ENCODE assay signal across 30 mouse cellular contexts in genomic region chr13:19113034-19113922, GRCm38 (mm10).
DNase-seq lines count a peak whose midpoint lies in the region; ATAC-seq and TF ChIP-seq lines count a peak whose summit lies in the region.
"Had no signal": no experiment of that assay in that cellular context is flagged by ENCODE, and none has a peak within 500 bp of the region (broad histone marks: within the 10 kb centered on the region; RNA-seq: fewer than 3 reads in every experiment).

No protein-coding gene starts in this region.

- no peak overlapping the region for H3K9ac ChIP-seq in liver, embryonic 12.5 days
- H3K9ac ChIP-seq in liver, postnatal 0 days (replicated peaks), result no peak overlapping the region
- H3K9ac ChIP-seq: embryonic facial prominence, embryonic 13.5 days; forebrain, embryonic 13.5 days; heart, embryonic 15.5 days; limb, embryonic 12.5 days had no signal

- peak overlapping the region; percentile 11; the same call in 1 of the 2 replicates for H3K27ac ChIP-seq in liver, embryonic 12.5 days
- H3K27ac ChIP-seq in liver, postnatal 0 days (ENCODE audit: low read depth), result no peak overlapping the region
- H3K27ac ChIP-seq: embryonic facial prominence, embryonic 13.5 days; forebrain, embryonic 13.5 days; heart, embryonic 15.5 days; hindbrain, postnatal 0 days; left cerebral cortex, adult 2 months; limb, embryonic 12.5 days had no signal

- ATAC-seq in G1E (ENCODE audit: extremely low read depth, insufficient number of reproducible peaks, low FRiP score, poor library complexity, severe bottlenecking), result peak; percentile 22; the same call in 1 of the 2 replicates
- ATAC-seq in common myeloid progenitor, adult 5-6 weeks (replicated peaks; ENCODE audit: low read depth, poor library complexity, severe bottlenecking), result peak; percentile 47
- ATAC-seq in liver, embryonic 12.5 days, result peak; percentile 94
- ATAC-seq in liver, postnatal 0 days, result peak; percentile 44; the same call in 1 of the 2 replicates
- ATAC-seq: forebrain, embryonic 13.5 days; hindbrain, postnatal 0 days; intestine, embryonic 16.5 days; midbrain, embryonic 16.5 days had no signal

- peak; percentile 80 for TF ChIP-seq EP300 in liver, postnatal 0 days (IDR thresholded peaks at IDR 0.05; ENCODE audit: low read depth)

- H3K4me2 ChIP-seq in liver, embryonic 12.5 days, result peak overlapping the region; percentile 27; the same call in 1 of the 2 replicates
- H3K4me2 ChIP-seq in liver, postnatal 0 days (ENCODE audit: low read depth, low read length), result no peak overlapping the region
- H3K4me2 ChIP-seq: embryonic facial prominence, embryonic 13.5 days; forebrain, embryonic 13.5 days; heart, embryonic 15.5 days; limb, embryonic 12.5 days; midbrain, embryonic 11.5 days had no signal

- DNase-seq in G1E (ENCODE audit: low spot score), result no peak
- DNase-seq in liver, postnatal 0 days, result no peak
- DNase-seq in adrenal gland, adult (ENCODE audit: inconsistent age in 2 of 2, low spot score in 1 of 2), result no peak
- DNase-seq in lung, adult 18-20 months, result no peak
- no peak for DNase-seq in layer of hippocampus, adult 9-10 months (ENCODE audit: low spot score)
- no peak for DNase-seq in lung, postnatal 14 days
- DNase-seq: adrenal gland, adult 2 months; adrenal gland, postnatal 36 days; cerebellum, adult 9-10 months; cerebellum, postnatal 36 days; gastrocnemius, postnatal 14 days; kidney, adult 9 months; kidney, postnatal 10 days; lung, adult 2 months; lung, postnatal 10 days; right cerebral cortex, postnatal 25 days; spleen, adult 18-20 months; thymus, postnatal 25 days had no signal

- H3K27me3 ChIP-seq in G1E (ENCODE audit: insufficient read depth, low read length), result no peaks in the 10 kb centered on the region
- no peaks in the 10 kb centered on the region for H3K27me3 ChIP-seq in liver, embryonic 12.5 days (replicated peaks)
- no peaks in the 10 kb centered on the region for H3K27me3 ChIP-seq in liver, postnatal 0 days (ENCODE audit: insufficient read depth, low read length)
- H3K27me3 ChIP-seq: embryonic facial prominence, embryonic 13.5 days; forebrain, embryonic 13.5 days; heart, embryonic 15.5 days; limb, embryonic 12.5 days had no signal

- H3K4me1 ChIP-seq in G1E (ENCODE audit: insufficient read depth, low read depth, low read length), result peaks cover 12% of the 10 kb centered on the region
- peaks cover 21% of the 10 kb centered on the region for H3K4me1 ChIP-seq in liver, embryonic 12.5 days
- peaks cover 3% of the 10 kb centered on the region; the same call in 1 of the 2 replicates for H3K4me1 ChIP-seq in liver, postnatal 0 days (ENCODE audit: insufficient read depth)
- H3K4me1 ChIP-seq: embryonic facial prominence, embryonic 13.5 days; forebrain, embryonic 13.5 days; heart, embryonic 15.5 days; limb, embryonic 12.5 days had no signal

- 68% methylated on average over 14 of the region's 14 CpGs for WGBS in liver, embryonic 12.5 days (ENCODE audit: insufficient replicate concordance)
- 69% methylated on average over 14 of the region's 14 CpGs for WGBS in liver, postnatal 0 days (ENCODE audit: insufficient replicate concordance)

- no peaks in the 10 kb centered on the region for H3K36me3 ChIP-seq in G1E (replicated peaks)
- H3K36me3 ChIP-seq in liver, embryonic 12.5 days, result no peaks in the 10 kb centered on the region
- no peaks in the 10 kb centered on the region for H3K36me3 ChIP-seq in liver, postnatal 0 days (replicated peaks; ENCODE audit: insufficient read depth, low read length)
- H3K36me3 ChIP-seq: embryonic facial prominence, embryonic 13.5 days; heart, embryonic 15.5 days; limb, embryonic 12.5 days had no signal

- TF ChIP-seq CTCF in G1E (IDR thresholded peaks at IDR 0.05; ENCODE audit: low read depth, low read length), result no peak
- TF ChIP-seq CTCF in liver, postnatal 0 days (IDR thresholded peaks at IDR 0.05; ENCODE audit: low read depth), result no peak

- H3K4me3 ChIP-seq in G1E (ENCODE audit: low read depth, low read length), result no peak overlapping the region
- no peak overlapping the region for H3K4me3 ChIP-seq in liver, embryonic 12.5 days
- H3K4me3 ChIP-seq in liver, postnatal 0 days (ENCODE audit: low read depth, low read length), result no peak overlapping the region
- H3K4me3 ChIP-seq: embryonic facial prominence, embryonic 13.5 days; erythroblast, embryonic 14.5 days; forebrain, embryonic 13.5 days; heart, embryonic 15.5 days; left cerebral cortex, adult 2 months; limb, embryonic 12.5 days had no signal

- no peaks in the 10 kb centered on the region for H3K9me3 ChIP-seq in G1E (replicated peaks)
- no peaks in the 10 kb centered on the region for H3K9me3 ChIP-seq in liver, embryonic 12.5 days (replicated peaks)
- H3K9me3 ChIP-seq in liver, postnatal 0 days (ENCODE audit: low read length), result no peaks in the 10 kb centered on the region
- H3K9me3 ChIP-seq: embryonic facial prominence, embryonic 13.5 days; forebrain, embryonic 13.5 days; heart, embryonic 15.5 days; limb, embryonic 12.5 days had no signal

Comparison
In these comparisons a context has a peak if more than half of its experiments do, and no peak if none do; other contexts are left out.
1. ATAC-seq: peak in every context shown above with its lines; median percentile 94 in liver, embryonic 12.5 days; 47 in common myeloid progenitor, adult 5-6 weeks; 44 in liver, postnatal 0 days; 22 in G1E.